Mouse (Mus musculus) liver, postnatal 0 days (tissue): ENCODE data around the gene Inpp4a.

Experiments
- CTCF ChIP-seq: sonication (generic); IDR thresholded peaks from 2 replicates; pipeline ENCODE4 v1.5.1; 2016; ENCODE audit warnings: antibody characterized with exemption, low read depth
- EP300 ChIP-seq: IDR thresholded peaks from 2 replicates; pipeline ENCODE4 v1.6.1; 2016; ENCODE audit warnings: antibody characterized with exemption, low read depth, mild to moderate bottlenecking

- TF ChIP-seq EP300 (no peak), CTCF (no peak)
Observed at GRCm38 (mm10) chr1:37324569-37324968, 24.9 kb downstream of the Inpp4a start.
